Mouse (Mus musculus) heart, postnatal 14 days (tissue): ENCODE measurements at regions not wholly inside any gene's neighbourhood (a gene's known extent, or its start where the extent isn't known, plus 50 kb on each side); places are given as distances from the start of the nearest gene placed in this dataset.
A peak's percentile ranks its signal among the peaks of the same experiment; 100 is the strongest.

ENCODE experiments used
- DNase-seq, 2 experiments: peaks; one replicate each; pipeline ENCODE4 v3.0.0; 2021 to 2022
- intact Hi-C: fragments of 180-260 bp; cut with DNase I; formaldehyde crosslinking; loops from one replicate; pipeline ENCODE4 v1.15.1; 2025

- peak; percentile 15 to 26 for DNase-seq
- intact Hi-C loops, result no loop called here
These were observed 904.8 kb upstream of the Lrrc6 start for GRCm38 (mm10) chr15:67405523-67405922.

GRCm38 (mm10) chr15:67405011-67405410 lies 904.3 kb upstream of the Lrrc6 start:
- intact Hi-C loops, result no loop called here
- peak in 1 of 2 experiments; percentile 15 for DNase-seq

GRCm38 (mm10) chr15:67402310-67402709 lies 901.6 kb upstream of the Lrrc6 start:
- intact Hi-C loops, result no loop called here
- DNase-seq, result no peak

- intact Hi-C loops, result no loop called here
- DNase-seq, result no peak
These were observed 896.6 kb upstream of the Lrrc6 start for GRCm38 (mm10) chr15:67397269-67397668.

GRCm38 (mm10) chr15:67395114-67395513 lies 894.4 kb upstream of the Lrrc6 start:
- no peak for DNase-seq
- intact Hi-C loops, result no loop called here

GRCm38 (mm10) chr15:67391918-67392317 lies 891.2 kb upstream of the Lrrc6 start:
- intact Hi-C loops, result no loop called here
- DNase-seq, result no peak

- DNase-seq, result no peak
- intact Hi-C loops, result no loop called here
These were observed 887.8 kb upstream of the Lrrc6 start for GRCm38 (mm10) chr15:67388514-67388913.

- no peak for DNase-seq
- intact Hi-C loops, result no loop called here
These were observed 886.2 kb upstream of the Lrrc6 start for GRCm38 (mm10) chr15:67386896-67387295.

- intact Hi-C loops, result no loop called here
- DNase-seq, result no peak
These were observed 872.9 kb upstream of the Lrrc6 start for GRCm38 (mm10) chr15:67373599-67373998.

- intact Hi-C loops, result no loop called here
These were observed 872.3 kb upstream of the Lrrc6 start for GRCm38 (mm10) chr15:67373030-67373429.

GRCm38 (mm10) chr15:67364099-67364756 lies 863.5 kb upstream of the Lrrc6 start:
- DNase-seq, result peak; percentile 10 to 36
- intact Hi-C loops, result no loop called here

More at GRCm38 (mm10) chr15:67373030-67373429, 872.3 kb upstream of the Lrrc6 start:
- no peak for DNase-seq

GRCm38 (mm10) chr15:67361012-67361571 lies 860.4 kb upstream of the Lrrc6 start:
- DNase-seq, result no peak
- intact Hi-C loops, result no loop called here

- intact Hi-C loops, result no loop called here
- no peak for DNase-seq
These were observed 857.2 kb upstream of the Lrrc6 start for GRCm38 (mm10) chr15:67357867-67358266.

- intact Hi-C loops, result no loop called here
These were observed 854.6 kb upstream of the Lrrc6 start for GRCm38 (mm10) chr15:67355334-67355733.

GRCm38 (mm10) chr15:67354598-67355159 lies 854.0 kb upstream of the Lrrc6 start:
- intact Hi-C loops, result no loop called here
- no peak for DNase-seq

More at GRCm38 (mm10) chr15:67355334-67355733, 854.6 kb upstream of the Lrrc6 start:
- DNase-seq, result no peak

GRCm38 (mm10) chr15:67349501-67349900 lies 848.8 kb upstream of the Lrrc6 start:
- intact Hi-C loops, result no loop called here
- DNase-seq, result no peak

- no peak for DNase-seq
- intact Hi-C loops, result no loop called here
These were observed 844.8 kb upstream of the Lrrc6 start for GRCm38 (mm10) chr15:67345179-67346148.

- intact Hi-C loops, result no loop called here
These were observed 841.3 kb upstream of the Lrrc6 start for GRCm38 (mm10) chr15:67342050-67342449.

GRCm38 (mm10) chr15:67337040-67337395 lies 836.3 kb upstream of the Lrrc6 start:
- DNase-seq, result no peak
- intact Hi-C loops, result no loop called here

More at GRCm38 (mm10) chr15:67342050-67342449, 841.3 kb upstream of the Lrrc6 start:
- DNase-seq, result no peak

- intact Hi-C loops, result no loop called here
- DNase-seq, result no peak
These were observed 835.8 kb upstream of the Lrrc6 start for GRCm38 (mm10) chr15:67336294-67337039.
